Mouse (Mus musculus) megakaryocyte, embryonic 14.5 days (primary cell): ENCODE data around the gene Pde4a.

Experiments used
- FLI1 ChIP-seq: IDR thresholded peaks from 2 replicates; pipeline ENCODE4 v1.6.1; 2012; ENCODE audit warnings: low read length, inconsistent platforms, mixed read lengths
- GATA1 ChIP-seq: IDR thresholded peaks from 3 replicates; pipeline ENCODE4 v1.6.1; 2012; ENCODE audit warnings: mixed read lengths, low read length, inconsistent platforms, borderline replicate concordance

- TF ChIP-seq GATA1 = no peak
- TF ChIP-seq FLI1 = no peak
Measured at GRCm38 (mm10) chr9:21149654-21150419, 15.7 kb upstream of the Pde4a start, which contains the start of gene Cdc37.
